Mouse (Mus musculus): ENCODE measurements around the gene Col6a5. TPM values are rescaled to one million over a fixed set of nuclear protein-coding genes. Genes with fewer than 3 reads are reported as not detected.

Gene Col6a5
- polyA plus RNA-seq, 1 experiment from 2014 or later: 3.6 TPM

GRCm38 (mm10) chr9:105907411-105907810 lies 53.0 kb downstream of the Col6a5 start:
- Histone ChIP-seq H3K27me3 (replicated peaks; ENCODE audit: control insufficient read depth, insufficient read depth, low read length) (no peaks in the 10 kb centered on the region), H3K4me3 (ENCODE audit: low read depth, low read length) (no peak overlapping the region), H3K36me3 (ENCODE audit: control insufficient read depth, insufficient read depth) (no peaks in the 10 kb centered on the region), H3K4me2 (replicated peaks; ENCODE audit: low read depth) (no peak overlapping the region), H3K9ac (ENCODE audit: low read depth, low read length) (no peak overlapping the region), H3K27ac (ENCODE audit: low read depth, low read length) (no peak overlapping the region), H3K4me1 (replicated peaks; ENCODE audit: control insufficient read depth, insufficient read depth, low read length) (no peaks in the 10 kb centered on the region), H3K9me3 (ENCODE audit: control insufficient read depth) (no peaks in the 10 kb centered on the region)
- 72% methylated on average over 6 of the region's 6 CpGs for WGBS
- ATAC-seq: no peak
- TF ChIP-seq CTCF (IDR thresholded peaks at IDR 0.05; ENCODE audit: low read depth): no peak

GRCm38 (mm10) chr9:105887521-105887920 lies 72.9 kb downstream of the Col6a5 start:
- H3K4me1 ChIP-seq (replicated peaks; ENCODE audit: control insufficient read depth, insufficient read depth, low read length): no peaks in the 10 kb centered on the region
- H3K4me2 ChIP-seq (replicated peaks; ENCODE audit: low read depth): no peak overlapping the region
- H3K9ac ChIP-seq (ENCODE audit: low read depth, low read length): no peak overlapping the region
- no peak for ATAC-seq
- H3K27me3 ChIP-seq (replicated peaks; ENCODE audit: control insufficient read depth, insufficient read depth, low read length): no peaks in the 10 kb centered on the region
- no peak overlapping the region for H3K4me3 ChIP-seq (ENCODE audit: low read depth, low read length)
- H3K27ac ChIP-seq (ENCODE audit: low read depth, low read length): no peak overlapping the region
- H3K9me3 ChIP-seq (ENCODE audit: control insufficient read depth): no peaks in the 10 kb centered on the region
- TF ChIP-seq CTCF (IDR thresholded peaks at IDR 0.05; ENCODE audit: low read depth): no peak
- no peaks in the 10 kb centered on the region for H3K36me3 ChIP-seq (ENCODE audit: control insufficient read depth, insufficient read depth)
- WGBS: 31% methylated on average over 2 of the region's 2 CpGs

GRCm38 (mm10) chr9:105884656-105885430 lies 75.6 kb downstream of the Col6a5 start:
- ATAC-seq: no peak
- Histone ChIP-seq H3K4me2 (replicated peaks; ENCODE audit: low read depth) (no peak overlapping the region), H3K27ac (ENCODE audit: low read depth, low read length) (no peak overlapping the region), H3K9ac (ENCODE audit: low read depth, low read length) (no peak overlapping the region), H3K27me3 (replicated peaks; ENCODE audit: control insufficient read depth, insufficient read depth, low read length) (no peaks in the 10 kb centered on the region), H3K4me3 (ENCODE audit: low read depth, low read length) (no peak overlapping the region), H3K9me3 (ENCODE audit: control insufficient read depth) (no peaks in the 10 kb centered on the region), H3K36me3 (ENCODE audit: control insufficient read depth, insufficient read depth) (no peaks in the 10 kb centered on the region), H3K4me1 (replicated peaks; ENCODE audit: control insufficient read depth, insufficient read depth, low read length) (no peaks in the 10 kb centered on the region)
- TF ChIP-seq CTCF (IDR thresholded peaks at IDR 0.05; ENCODE audit: low read depth): no peak
- 79% methylated on average over 17 of the region's 17 CpGs for WGBS

GRCm38 (mm10) chr9:105880743-105881142 lies 79.7 kb downstream of the Col6a5 start:
- no peaks in the 10 kb centered on the region for H3K27me3 ChIP-seq (replicated peaks; ENCODE audit: control insufficient read depth, insufficient read depth, low read length)
- no peak overlapping the region for H3K4me3 ChIP-seq (ENCODE audit: low read depth, low read length)
- 74% methylated on average over 4 of the region's 4 CpGs for WGBS
- H3K9me3 ChIP-seq (ENCODE audit: control insufficient read depth): no peaks in the 10 kb centered on the region
- no peak overlapping the region for H3K4me2 ChIP-seq (replicated peaks; ENCODE audit: low read depth)
- H3K36me3 ChIP-seq (ENCODE audit: control insufficient read depth, insufficient read depth): no peaks in the 10 kb centered on the region
- no peak for ATAC-seq
- H3K9ac ChIP-seq (ENCODE audit: low read depth, low read length): no peak overlapping the region
- TF ChIP-seq CTCF (IDR thresholded peaks at IDR 0.05; ENCODE audit: low read depth): no peak
- no peak overlapping the region for H3K27ac ChIP-seq (ENCODE audit: low read depth, low read length)
- no peaks in the 10 kb centered on the region for H3K4me1 ChIP-seq (replicated peaks; ENCODE audit: control insufficient read depth, insufficient read depth, low read length)

- H3K4me3 ChIP-seq (ENCODE audit: low read depth, low read length): no peak overlapping the region
- ATAC-seq: no peak
- no peaks in the 10 kb centered on the region for H3K4me1 ChIP-seq (replicated peaks; ENCODE audit: control insufficient read depth, insufficient read depth, low read length)
- no peak overlapping the region for H3K9ac ChIP-seq (ENCODE audit: low read depth, low read length)
- no peaks in the 10 kb centered on the region for H3K27me3 ChIP-seq (replicated peaks; ENCODE audit: control insufficient read depth, insufficient read depth, low read length)
- no peak for TF ChIP-seq CTCF (IDR thresholded peaks at IDR 0.05; ENCODE audit: low read depth)
- no peaks in the 10 kb centered on the region for H3K9me3 ChIP-seq (ENCODE audit: control insufficient read depth)
- H3K36me3 ChIP-seq (ENCODE audit: control insufficient read depth, insufficient read depth): no peaks in the 10 kb centered on the region
- WGBS: 36% methylated on average over 11 of the region's 11 CpGs
- H3K27ac ChIP-seq (ENCODE audit: low read depth, low read length): no peak overlapping the region
- no peak overlapping the region for H3K4me2 ChIP-seq (replicated peaks; ENCODE audit: low read depth)
Observed at GRCm38 (mm10) chr9:105878365-105879108, 81.9 kb downstream of the Col6a5 start.

GRCm38 (mm10) chr9:105876124-105876523 lies 84.3 kb downstream of the Col6a5 start:
- Histone ChIP-seq H3K9me3 (ENCODE audit: control insufficient read depth) (no peaks in the 10 kb centered on the region), H3K4me3 (ENCODE audit: low read depth, low read length) (no peak overlapping the region), H3K36me3 (ENCODE audit: control insufficient read depth, insufficient read depth) (no peaks in the 10 kb centered on the region), H3K27me3 (replicated peaks; ENCODE audit: control insufficient read depth, insufficient read depth, low read length) (no peaks in the 10 kb centered on the region), H3K27ac (ENCODE audit: low read depth, low read length) (no peak overlapping the region), H3K9ac (ENCODE audit: low read depth, low read length) (no peak overlapping the region), H3K4me1 (replicated peaks; ENCODE audit: control insufficient read depth, insufficient read depth, low read length) (no peaks in the 10 kb centered on the region), H3K4me2 (replicated peaks; ENCODE audit: low read depth) (no peak overlapping the region)
- TF ChIP-seq CTCF (IDR thresholded peaks at IDR 0.05; ENCODE audit: low read depth): no peak
- no peak for ATAC-seq
- WGBS: 95% methylated on average over 4 of the region's 4 CpGs

All from intestine, postnatal 0 days (tissue).